Mouse (Mus musculus) ES-E14 (cell line): Measurements from ENCODE around the gene Lrp1.

Experiments
- HCFC1 ChIP-seq: IDR thresholded peaks from 2 replicates; pipeline ENCODE4 v1.6.1; 2012; ENCODE audit warnings: low read length, inconsistent platforms, borderline replicate concordance; ENCODE audit not compliant: insufficient read depth
- ZC3H11A ChIP-seq: IDR thresholded peaks from 2 replicates; pipeline ENCODE4 v1.6.1; 2012; ENCODE audit warnings: low read depth, mild to moderate bottlenecking, inconsistent platforms, low read length, borderline replicate concordance

- TF ChIP-seq HCFC1, result no peak
- TF ChIP-seq ZC3H11A, result no peak
Observed at GRCm38 (mm10) chr10:127597311-127597901, 23.5 kb downstream of the Lrp1 start.
